Mouse (Mus musculus) mesoderm, embryonic 11.5 days (tissue): ENCODE results near the gene Defb39.

Source experiments
- DNase-seq: peaks from one replicate; pipeline ENCODE4 v3.0.0-alpha.2; 2012; ENCODE audit warnings: low read depth, low spot score

The Defb39 gene

DNA sequence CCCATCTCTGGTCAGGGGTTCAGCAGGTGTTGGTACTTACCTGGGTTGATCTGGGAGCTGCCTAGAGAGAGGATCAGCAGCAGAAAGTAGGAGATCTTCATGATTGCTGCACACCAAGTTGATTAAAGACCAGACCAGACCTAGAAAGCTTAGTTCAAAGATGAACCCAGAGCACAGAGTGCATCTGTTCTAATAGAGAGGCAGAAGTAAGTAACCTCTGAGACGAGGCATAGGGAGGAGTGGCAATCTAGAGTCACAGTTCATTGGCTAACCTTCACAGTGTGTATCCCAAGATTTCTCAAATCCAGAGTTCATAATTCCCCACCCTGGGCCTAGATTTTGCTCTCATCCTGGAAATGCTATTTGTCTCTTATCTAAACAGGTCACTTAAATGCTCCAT lies at the start of gene Defb39:
Gene Defb39 (minus strand): TSS at position 101 of the 400 bp plus-strand sequence.
- DNase-seq, result no peak

DNA sequence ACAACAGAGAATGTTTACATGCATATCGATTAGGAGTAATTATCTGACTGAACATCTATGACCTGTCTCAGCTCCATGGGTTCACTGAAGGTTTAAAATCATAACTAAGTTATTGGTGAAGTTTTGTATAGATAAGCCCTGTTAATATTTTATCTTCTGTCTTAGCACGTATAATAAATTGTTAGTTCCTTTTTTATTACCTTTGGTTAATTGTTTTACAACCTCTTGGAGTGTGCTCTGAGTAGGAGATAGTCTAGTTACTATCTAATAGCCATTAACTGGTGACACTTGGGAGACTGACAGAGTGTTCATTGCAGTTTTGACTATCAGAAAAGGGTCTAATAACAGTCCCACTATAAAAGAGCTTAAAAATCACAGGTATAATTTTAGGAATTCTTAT lies 1.4 kb upstream of the Defb39 start:
- DNase-seq, result no peak

DNA sequence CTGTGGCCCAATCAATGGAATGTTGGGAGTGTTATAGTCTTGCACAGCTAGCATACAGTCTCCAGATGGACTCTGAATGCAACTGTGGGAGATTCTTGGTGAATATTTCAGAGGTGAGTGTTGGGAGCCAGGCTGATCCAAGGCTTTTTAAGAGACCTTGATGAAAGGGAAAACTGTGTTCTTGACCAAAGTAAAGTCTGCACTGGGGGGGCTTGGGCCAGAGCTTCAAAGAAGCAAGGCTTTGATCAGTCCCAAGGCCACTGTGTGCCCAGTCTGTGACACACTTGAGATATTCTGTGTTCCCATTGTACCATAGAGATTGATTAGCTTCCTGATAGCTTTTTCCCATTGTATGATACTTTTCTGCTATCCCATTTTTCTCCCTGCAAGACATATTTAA lies 1.7 kb downstream of the Defb39 start:
- DNase-seq, result no peak

DNA sequence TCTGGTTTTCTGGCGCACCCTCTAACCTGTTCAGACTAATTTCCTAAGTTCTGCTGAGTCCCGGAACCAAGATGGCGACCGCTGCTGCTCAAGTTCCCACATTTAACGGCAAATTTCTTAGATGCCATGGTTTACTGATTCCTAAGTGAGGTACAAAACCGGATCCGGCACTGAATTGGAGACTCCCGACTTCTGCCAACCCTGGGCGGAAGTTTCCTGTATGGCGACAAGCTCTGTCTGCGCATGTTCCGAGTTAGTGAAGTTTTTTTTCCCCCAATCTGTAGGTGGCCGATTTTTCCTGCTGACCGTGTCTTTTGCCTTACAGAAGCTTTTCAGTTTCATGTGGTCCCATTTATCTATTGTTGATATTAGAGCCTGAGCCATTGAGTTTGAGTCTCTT lies 19.4 kb downstream of the Defb39 start:
- no peak for DNase-seq

DNA sequence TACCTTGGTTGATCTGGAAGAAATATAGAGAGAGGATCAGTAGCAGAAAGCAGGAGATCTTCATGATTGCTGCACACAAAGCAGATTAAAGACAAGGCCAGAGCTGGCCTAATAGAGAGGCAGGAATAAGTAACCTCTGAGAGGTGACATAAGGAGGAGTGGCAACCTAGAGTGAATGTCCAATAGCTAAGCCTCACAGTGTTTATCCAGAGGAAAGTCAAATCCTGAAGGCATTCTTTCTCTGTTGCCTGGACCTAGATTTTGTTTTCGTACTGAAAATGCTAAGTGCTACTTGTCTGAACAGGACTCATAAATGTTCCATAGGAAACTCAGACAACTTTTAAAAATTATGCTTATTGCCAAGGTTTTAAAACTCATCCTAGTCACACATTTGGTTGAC lies 38.1 kb downstream of the Defb39 start, which contains the start of gene Defb38:
Gene Defb38 (minus strand): TSS at position 101 of the 400 bp plus-strand sequence.
- no peak for DNase-seq
